Mouse (Mus musculus) WW6 (cell line): ENCODE measurements around the gene Obp1a.

ENCODE experiments used
- DNase-seq: peaks from one replicate; pipeline ENCODE4 v3.0.0-alpha.2; 2013; ENCODE audit warnings: low read depth, low spot score

Gene Obp1a

GRCm38 (mm10) chrX:78091274-78091673 lies at the start of gene Obp1a:
Gene Obp1a (minus strand): TSS chrX:78091374.
- DNase-seq: no peak

- DNase-seq: no peak
Observed at GRCm38 (mm10) chrX:78125167-78125566, 34.0 kb upstream of the Obp1a start, which contains the start of gene Gm5938. Gene Gm5938 (plus strand): TSS chrX:78125467.
